Mouse (Mus musculus): ENCODE data around the gene Rnf150. TPM values are rescaled to one million over a fixed set of nuclear protein-coding genes. Genes with fewer than 3 reads are reported as not detected.

The Rnf150 gene
- total RNA-seq, 1 experiment: 0.09 TPM

GRCm38 (mm10) chr8:82895091-82895490 lies 31.9 kb downstream of the Rnf150 start:
- Histone ChIP-seq H3K4me3 (ENCODE audit: insufficient read depth in 1 of 2, low read depth in 1 of 2, low read length in 2 of 2, poor library complexity in 1 of 2, severe bottlenecking in 1 of 2) (no peak overlapping the region), H3K36me3 (ENCODE audit: control insufficient read depth, insufficient read depth, low read length, poor library complexity, severe bottlenecking) (no peaks in the 10 kb centered on the region), H3K9me3 (ENCODE audit: control insufficient read depth, insufficient read depth, low read depth, low read length) (no peaks in the 10 kb centered on the region), H3K9ac (ENCODE audit: insufficient read depth, low read depth, low read length, poor library complexity, severe bottlenecking) (no peak overlapping the region), H3K27ac (ENCODE audit: insufficient read depth, low read depth, low read length, poor library complexity, severe bottlenecking) (no peak overlapping the region), H3K4me1 (ENCODE audit: control insufficient read depth in 2 of 2, insufficient read depth in 2 of 2, low read length in 2 of 2, poor library complexity in 1 of 2) (no peaks in the 10 kb centered on the region)
- in situ Hi-C loops (cut with MboI; ENCODE audit: low sequenced_read_pairs in 2 of 2, unreplicated experiment in 2 of 2): no loop called here
- no peak for DNase-seq (ENCODE audit: low read depth, low spot score)
- TF ChIP-seq HCFC1 (IDR thresholded peaks at IDR 0.05; ENCODE audit: borderline replicate concordance, insufficient read depth, low read length): no peak
- no peak for TF ChIP-seq MAFK (IDR thresholded peaks at IDR 0.05; ENCODE audit: insufficient read depth, low read depth, low read length)
- TF ChIP-seq ZC3H11A (IDR thresholded peaks at IDR 0.05; ENCODE audit: borderline replicate concordance, low read depth, low read length): no peak
- TF ChIP-seq CHD2 (IDR thresholded peaks at IDR 0.05; ENCODE audit: low read depth, low read length): no peak
- no peak for TF ChIP-seq ZNF384 (IDR thresholded peaks at IDR 0.05; ENCODE audit: low read depth, low read length)

GRCm38 (mm10) chr8:82896796-82897195 lies 33.6 kb downstream of the Rnf150 start:
- no peak for DNase-seq (ENCODE audit: low read depth, low spot score)
- in situ Hi-C loops (cut with MboI; ENCODE audit: low sequenced_read_pairs in 2 of 2, unreplicated experiment in 2 of 2): no loop called here
- no peak for TF ChIP-seq CHD2 (IDR thresholded peaks at IDR 0.05; ENCODE audit: low read depth, low read length)
- no peak for TF ChIP-seq MAFK (IDR thresholded peaks at IDR 0.05; ENCODE audit: insufficient read depth, low read depth, low read length)
- TF ChIP-seq ZNF384 (IDR thresholded peaks at IDR 0.05; ENCODE audit: low read depth, low read length): no peak
- no peak for TF ChIP-seq ZC3H11A (IDR thresholded peaks at IDR 0.05; ENCODE audit: borderline replicate concordance, low read depth, low read length)
- no peak for TF ChIP-seq HCFC1 (IDR thresholded peaks at IDR 0.05; ENCODE audit: borderline replicate concordance, insufficient read depth, low read length)

GRCm38 (mm10) chr8:82897628-82898458 lies 34.7 kb downstream of the Rnf150 start:
- no peaks in the 10 kb centered on the region for H3K4me1 ChIP-seq (ENCODE audit: control insufficient read depth in 2 of 2, insufficient read depth in 2 of 2, low read length in 2 of 2, poor library complexity in 1 of 2)
- TF ChIP-seq ZC3H11A (IDR thresholded peaks at IDR 0.05; ENCODE audit: borderline replicate concordance, low read depth, low read length) (no peak), HCFC1 (IDR thresholded peaks at IDR 0.05; ENCODE audit: borderline replicate concordance, insufficient read depth, low read length) (no peak), ZNF384 (IDR thresholded peaks at IDR 0.05; ENCODE audit: low read depth, low read length) (no peak), CHD2 (IDR thresholded peaks at IDR 0.05; ENCODE audit: low read depth, low read length) (no peak), MAFK (IDR thresholded peaks at IDR 0.05; ENCODE audit: insufficient read depth, low read depth, low read length) (no peak)

More at GRCm38 (mm10) chr8:82896796-82897195, 33.6 kb downstream of the Rnf150 start:
- no peak overlapping the region for H3K9ac ChIP-seq (ENCODE audit: insufficient read depth, low read depth, low read length, poor library complexity, severe bottlenecking)
- no peaks in the 10 kb centered on the region for H3K9me3 ChIP-seq (ENCODE audit: control insufficient read depth, insufficient read depth, low read depth, low read length)
- no peak overlapping the region for H3K4me3 ChIP-seq (ENCODE audit: insufficient read depth in 1 of 2, low read depth in 1 of 2, low read length in 2 of 2, poor library complexity in 1 of 2, severe bottlenecking in 1 of 2)
- H3K36me3 ChIP-seq (ENCODE audit: control insufficient read depth, insufficient read depth, low read length, poor library complexity, severe bottlenecking): no peaks in the 10 kb centered on the region
- no peak overlapping the region for H3K27ac ChIP-seq (ENCODE audit: insufficient read depth, low read depth, low read length, poor library complexity, severe bottlenecking)
- H3K4me1 ChIP-seq (ENCODE audit: control insufficient read depth in 2 of 2, insufficient read depth in 2 of 2, low read length in 2 of 2, poor library complexity in 1 of 2): no peaks in the 10 kb centered on the region

GRCm38 (mm10) chr8:82898459-82898841 lies 35.3 kb downstream of the Rnf150 start:
- H3K9me3 ChIP-seq (ENCODE audit: control insufficient read depth, insufficient read depth, low read depth, low read length): no peaks in the 10 kb centered on the region
- no peak for TF ChIP-seq HCFC1 (IDR thresholded peaks at IDR 0.05; ENCODE audit: borderline replicate concordance, insufficient read depth, low read length)
- TF ChIP-seq ZNF384 (IDR thresholded peaks at IDR 0.05; ENCODE audit: low read depth, low read length): no peak
- no peak for TF ChIP-seq MAFK (IDR thresholded peaks at IDR 0.05; ENCODE audit: insufficient read depth, low read depth, low read length)
- no peak for DNase-seq (ENCODE audit: low read depth, low spot score)
- H3K27ac ChIP-seq (ENCODE audit: insufficient read depth, low read depth, low read length, poor library complexity, severe bottlenecking): no peak overlapping the region
- no peak overlapping the region for H3K4me3 ChIP-seq (ENCODE audit: insufficient read depth in 1 of 2, low read depth in 1 of 2, low read length in 2 of 2, poor library complexity in 1 of 2, severe bottlenecking in 1 of 2)
- H3K36me3 ChIP-seq (ENCODE audit: control insufficient read depth, insufficient read depth, low read length, poor library complexity, severe bottlenecking): no peaks in the 10 kb centered on the region
- no peak overlapping the region for H3K9ac ChIP-seq (ENCODE audit: insufficient read depth, low read depth, low read length, poor library complexity, severe bottlenecking)
- in situ Hi-C loops (cut with MboI; ENCODE audit: low sequenced_read_pairs in 2 of 2, unreplicated experiment in 2 of 2): no loop called here
- H3K4me1 ChIP-seq (ENCODE audit: control insufficient read depth in 2 of 2, insufficient read depth in 2 of 2, low read length in 2 of 2, poor library complexity in 1 of 2): no peaks in the 10 kb centered on the region

More at GRCm38 (mm10) chr8:82897628-82898458, 34.7 kb downstream of the Rnf150 start:
- no peak for DNase-seq (ENCODE audit: low read depth, low spot score)
- Histone ChIP-seq H3K9me3 (ENCODE audit: control insufficient read depth, insufficient read depth, low read depth, low read length) (no peaks in the 10 kb centered on the region), H3K36me3 (ENCODE audit: control insufficient read depth, insufficient read depth, low read length, poor library complexity, severe bottlenecking) (no peaks in the 10 kb centered on the region), H3K4me3 (ENCODE audit: insufficient read depth in 1 of 2, low read depth in 1 of 2, low read length in 2 of 2, poor library complexity in 1 of 2, severe bottlenecking in 1 of 2) (no peak overlapping the region), H3K27ac (ENCODE audit: insufficient read depth, low read depth, low read length, poor library complexity, severe bottlenecking) (no peak overlapping the region), H3K9ac (ENCODE audit: insufficient read depth, low read depth, low read length, poor library complexity, severe bottlenecking) (no peak overlapping the region)
- in situ Hi-C loops (cut with MboI; ENCODE audit: low sequenced_read_pairs in 2 of 2, unreplicated experiment in 2 of 2): no loop called here
